Mouse (Mus musculus) intestine, postnatal 0 days (tissue): ENCODE measurements around the gene P2ry6. TPM values are rescaled to one million over a fixed set of nuclear protein-coding genes. Genes with fewer than 3 reads are reported as not detected.

Experiments
- ATAC-seq: fragments of 200-750 bp; cut with Nextera tagmentation; 2 replicates; pipeline ENCODE4 v1.8.0; 2017; ENCODE audit warnings: mild to moderate bottlenecking, moderate TSS enrichment, moderate library complexity
- H3K27ac ChIP-seq: fragments of 300-500 bp; sonication (generic); 2 replicates; pipeline ENCODE4 v1.5.1; 2014; ENCODE audit warnings: mild to moderate bottlenecking, low read depth, low read length, moderate library complexity
- H3K27me3 ChIP-seq: fragments of 300-500 bp; sonication (generic); replicated peaks from 2 replicates; pipeline ENCODE4 v1.6.1; 2014; ENCODE audit warnings: low read length, mixed read lengths; ENCODE audit not compliant: control insufficient read depth, insufficient read depth
- H3K36me3 ChIP-seq: fragments of 300-500 bp; sonication (generic); 2 replicates; pipeline ENCODE4 v1.6.1; 2014; ENCODE audit warnings: mild to moderate bottlenecking, moderate library complexity; ENCODE audit not compliant: control insufficient read depth, insufficient read depth
- H3K4me1 ChIP-seq: fragments of 300-500 bp; sonication (generic); replicated peaks from 2 replicates; pipeline ENCODE4 v1.6.1; 2014; ENCODE audit warnings: antibody characterized with exemption, low read length, mixed read lengths; ENCODE audit not compliant: control insufficient read depth, insufficient read depth
- H3K4me2 ChIP-seq: fragments of 300-500 bp; sonication (generic); replicated peaks from 2 replicates; pipeline ENCODE4 v1.6.1; 2014; ENCODE audit warnings: low read depth, mild to moderate bottlenecking, moderate library complexity
- H3K4me3 ChIP-seq: fragments of 300-500 bp; sonication (generic); 2 replicates; pipeline ENCODE4 v1.5.1; 2014; ENCODE audit warnings: low read depth, low read length
- H3K9ac ChIP-seq: fragments of 300-500 bp; sonication (generic); 2 replicates; pipeline ENCODE4 v1.6.1; 2014; ENCODE audit warnings: mild to moderate bottlenecking, low read depth, low read length
- H3K9me3 ChIP-seq: fragments of 300-500 bp; sonication (generic); 2 replicates; pipeline ENCODE4 v1.6.1; 2016; ENCODE audit warnings: mixed run types; ENCODE audit not compliant: control insufficient read depth
- CTCF ChIP-seq: sonication (generic); IDR thresholded peaks from 2 replicates; pipeline ENCODE4 v1.5.1; 2016; ENCODE audit warnings: low read depth, mild to moderate bottlenecking, control low read depth, antibody characterized with exemption, moderate library complexity
- WGBS: fragments of 180-500 bp; shearing (Covaris S2); extraction: QIAGEN DNeasy Blood & Tissue Kit; methylation state at CpG from one replicate; pipeline ENCODE4 v1.1.7; 2014; 5-methylcytosine and 5-hydroxymethylcytosine counted together
- polyA plus RNA-seq: library from polyadenylated mRNA; unstranded; fragments of >200 nt; fragmentation: Nextera tagmentation; extraction: Ambion mirVana; gene quantifications from 2 replicates; pipeline ENCODE4 v1.2.1, GENCODE M21; 2015

The P2ry6 gene
- polyA plus RNA-seq, 1 experiment from 2014 or later, result 5.7 TPM

DNA sequence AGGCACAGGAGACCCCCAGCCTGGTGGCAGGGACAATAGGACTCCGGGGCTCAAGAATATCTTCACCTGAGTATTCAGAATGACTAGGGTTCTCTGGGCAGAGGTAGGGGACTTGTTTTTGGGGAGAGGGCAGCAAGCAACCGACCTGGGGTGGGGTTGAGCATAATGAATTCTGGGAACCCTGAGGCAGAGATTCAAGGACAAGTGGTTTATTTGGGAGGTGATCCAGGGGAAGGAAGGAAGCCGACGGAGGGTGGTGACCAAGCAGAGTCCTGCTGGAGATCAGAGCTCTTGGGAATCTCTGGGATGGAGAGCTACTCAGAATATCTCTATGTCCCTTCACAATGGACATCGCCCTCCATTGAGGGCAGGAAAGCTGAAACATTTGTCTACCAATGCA, 3.7 kb upstream of the P2ry6 start:
- no peak for TF ChIP-seq CTCF
- no peaks in the 10 kb centered on the region for H3K27me3 ChIP-seq
- H3K36me3 ChIP-seq, result no peaks in the 10 kb centered on the region
- no peaks in the 10 kb centered on the region for H3K9me3 ChIP-seq
- H3K4me1 ChIP-seq, result peaks cover 16% of the 10 kb centered on the region
- 84% methylated on average over 5 of the region's 5 CpGs for WGBS
- H3K4me2 ChIP-seq, result no peak overlapping the region
- H3K27ac ChIP-seq, result no peak overlapping the region
- no peak for ATAC-seq
- no peak overlapping the region for H3K9ac ChIP-seq
- H3K4me3 ChIP-seq, result no peak overlapping the region

DNA sequence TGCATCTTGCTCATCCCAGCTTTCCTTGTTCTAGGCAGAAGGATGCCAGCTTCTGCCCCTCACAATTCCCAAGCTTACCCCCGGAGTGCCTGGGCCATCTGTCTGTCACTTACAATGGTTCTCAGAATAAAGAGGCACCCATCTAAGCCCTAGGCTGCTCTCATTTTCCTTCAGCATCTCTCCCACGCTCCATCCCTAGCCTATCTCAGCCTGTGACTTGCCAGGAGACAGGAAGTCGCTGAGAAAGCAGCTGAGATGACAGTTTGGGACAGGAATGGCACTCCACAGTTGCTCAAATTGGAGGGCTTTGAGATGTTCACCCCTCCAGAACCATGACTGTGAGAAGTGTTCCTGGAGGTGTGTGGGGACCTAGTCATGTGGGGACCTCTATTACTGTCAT, 1.6 kb downstream of the P2ry6 start:
- Histone ChIP-seq H3K4me2 (no peak overlapping the region), H3K4me3 (no peak overlapping the region), H3K9me3 (no peaks in the 10 kb centered on the region), H3K27ac (no peak overlapping the region), H3K9ac (no peak overlapping the region), H3K27me3 (no peaks in the 10 kb centered on the region), H3K36me3 (no peaks in the 10 kb centered on the region), H3K4me1 (peaks cover 4% of the 10 kb centered on the region; the same call in 1 of the 2 replicates)
- ATAC-seq, result no peak
- WGBS, result 65% methylated on average over 3 of the region's 3 CpGs
- no peak for TF ChIP-seq CTCF

DNA sequence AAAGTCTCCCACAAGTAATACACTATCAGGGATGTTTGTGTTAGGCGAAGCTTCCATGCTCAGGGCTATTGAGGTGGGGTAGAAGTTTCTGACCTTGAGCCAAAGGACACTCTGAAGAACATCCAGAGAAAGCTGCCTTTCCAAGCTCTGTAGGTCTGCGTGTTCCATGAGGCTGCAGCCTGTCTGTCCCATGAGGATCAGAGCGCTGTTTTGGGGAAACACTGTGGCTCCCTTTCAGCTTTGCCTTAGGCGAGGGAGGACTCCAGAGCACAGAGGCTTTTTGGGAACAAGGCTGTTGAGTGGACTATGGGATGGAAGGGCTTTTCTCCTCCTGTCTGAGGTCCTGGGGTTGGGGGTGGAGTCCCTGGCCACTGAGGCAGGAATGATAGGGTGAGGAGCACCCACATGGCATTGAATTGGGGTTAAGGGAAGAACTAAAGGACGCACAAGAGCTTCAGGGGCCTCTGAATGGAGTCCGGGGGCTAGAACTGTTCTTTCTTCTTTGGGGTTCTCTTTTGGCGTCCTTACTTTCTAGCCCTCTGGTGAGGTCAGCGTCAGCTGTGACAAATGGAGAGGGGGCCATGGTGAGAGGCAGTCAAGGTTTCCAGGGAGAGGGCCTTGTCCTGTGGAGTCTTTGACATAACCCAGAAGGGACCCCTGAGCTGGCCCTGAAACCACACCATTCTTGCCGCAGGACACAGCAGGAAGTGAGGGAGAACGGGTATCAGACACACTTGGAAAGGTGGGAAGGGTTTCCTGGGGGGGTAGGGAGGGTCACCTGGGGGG, 5.4 kb downstream of the P2ry6 start:
- H3K4me2 ChIP-seq, result no peak overlapping the region
- TF ChIP-seq CTCF, result no peak
- H3K4me1 ChIP-seq, result no peaks in the 10 kb centered on the region; the same call in 1 of the 2 replicates
- WGBS, result 79% methylated on average over 10 of the region's 10 CpGs
- no peak overlapping the region for H3K9ac ChIP-seq
- H3K27ac ChIP-seq, result no peak overlapping the region
- no peak overlapping the region for H3K4me3 ChIP-seq
- H3K9me3 ChIP-seq, result no peaks in the 10 kb centered on the region
- no peaks in the 10 kb centered on the region for H3K36me3 ChIP-seq
- ATAC-seq, result no peak
- H3K27me3 ChIP-seq, result no peaks in the 10 kb centered on the region

DNA sequence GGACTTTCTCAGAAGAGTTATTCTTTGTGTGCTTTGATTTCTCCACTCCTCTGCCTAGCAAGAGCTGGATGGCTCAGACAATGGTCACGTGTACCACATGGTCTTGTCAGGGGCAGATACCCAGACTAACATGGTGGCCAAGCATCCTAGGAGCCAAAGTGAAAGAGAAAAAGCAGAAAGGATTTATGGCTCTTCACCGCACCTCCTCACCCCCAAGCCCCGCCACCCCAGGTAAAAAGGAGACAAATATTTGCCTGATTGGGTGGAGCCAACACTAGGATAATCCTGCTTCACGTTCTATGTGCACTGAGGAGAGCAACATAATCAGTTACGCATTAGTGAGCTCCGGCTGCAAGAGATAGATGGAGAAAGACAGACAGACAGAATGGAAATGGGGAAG, 6.1 kb downstream of the P2ry6 start:
- no peaks in the 10 kb centered on the region for H3K27me3 ChIP-seq
- no peak overlapping the region for H3K4me3 ChIP-seq
- 48% methylated on average over 6 of the region's 6 CpGs for WGBS
- no peaks in the 10 kb centered on the region for H3K9me3 ChIP-seq
- H3K27ac ChIP-seq, result no peak overlapping the region
- H3K9ac ChIP-seq, result no peak overlapping the region
- no peak for ATAC-seq
- no peak overlapping the region for H3K4me2 ChIP-seq
- no peaks in the 10 kb centered on the region; the same call in 1 of the 2 replicates for H3K4me1 ChIP-seq
- TF ChIP-seq CTCF, result no peak
- H3K36me3 ChIP-seq, result no peaks in the 10 kb centered on the region

DNA sequence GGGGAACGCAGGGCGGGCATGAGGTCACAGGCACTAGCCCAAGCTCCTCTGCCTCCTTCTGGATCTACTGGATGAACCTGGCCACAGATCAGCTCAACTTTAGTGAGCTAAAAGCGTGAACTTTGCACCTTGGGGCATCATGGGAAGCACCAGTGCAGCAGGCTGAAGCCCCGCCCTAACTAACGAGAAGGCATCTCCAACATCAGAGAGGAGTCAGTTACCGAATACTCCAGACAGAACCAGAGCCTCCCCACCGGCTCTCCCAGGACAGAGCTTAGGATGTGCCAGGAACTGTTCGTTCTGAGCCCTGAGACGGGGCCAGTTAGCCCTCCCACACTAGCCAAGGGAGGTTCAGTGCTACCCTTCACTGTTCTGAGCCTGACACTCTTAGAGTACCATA, 6.6 kb downstream of the P2ry6 start:
- WGBS, result 59% methylated on average over 9 of the region's 9 CpGs
- H3K4me2 ChIP-seq, result no peak overlapping the region
- ATAC-seq, result peak; percentile 39; the same call in 1 of the 2 replicates
- H3K27me3 ChIP-seq, result no peaks in the 10 kb centered on the region
- H3K36me3 ChIP-seq, result no peaks in the 10 kb centered on the region
- H3K4me1 ChIP-seq, result no peaks in the 10 kb centered on the region; the same call in 1 of the 2 replicates
- TF ChIP-seq CTCF, result no peak
- H3K27ac ChIP-seq, result no peak overlapping the region
- H3K4me3 ChIP-seq, result no peak overlapping the region
- H3K9ac ChIP-seq, result 0 out of 2 replicates have a peak overlapping the region, but pooled peaks have one; percentile 3
- no peaks in the 10 kb centered on the region for H3K9me3 ChIP-seq

DNA sequence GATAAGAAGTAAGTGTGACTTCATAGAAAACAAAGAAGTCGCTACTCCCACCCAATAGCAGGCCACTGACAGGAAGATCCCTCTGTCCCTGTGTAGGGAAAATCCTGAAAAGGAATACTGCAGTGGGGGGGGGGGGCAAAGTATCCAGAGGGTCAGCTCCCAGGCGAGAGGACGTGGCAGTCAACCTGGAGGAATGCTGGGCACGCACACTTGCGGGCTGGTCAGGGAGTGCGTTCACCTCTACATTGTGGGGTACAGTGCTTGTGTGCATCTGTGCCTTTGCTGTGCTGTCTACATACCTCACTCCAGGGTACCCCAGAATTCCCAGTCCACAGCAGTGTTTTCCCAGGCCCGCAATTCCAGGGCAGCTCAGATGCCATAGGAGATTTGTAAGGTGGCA, 8.4 kb downstream of the P2ry6 start:
- no peak for TF ChIP-seq CTCF
- no peaks in the 10 kb centered on the region for H3K27me3 ChIP-seq
- ATAC-seq, result no peak
- H3K9me3 ChIP-seq, result no peaks in the 10 kb centered on the region
- H3K36me3 ChIP-seq, result no peaks in the 10 kb centered on the region
- no peak overlapping the region for H3K4me2 ChIP-seq
- no peak overlapping the region for H3K9ac ChIP-seq
- WGBS, result 94% methylated on average over 7 of the region's 7 CpGs
- H3K4me1 ChIP-seq, result no peaks in the 10 kb centered on the region; the same call in 1 of the 2 replicates
- H3K27ac ChIP-seq, result no peak overlapping the region
- no peak overlapping the region for H3K4me3 ChIP-seq
